ENCODE assay signal across 7 mouse cellular contexts in the genomic region with DNA sequence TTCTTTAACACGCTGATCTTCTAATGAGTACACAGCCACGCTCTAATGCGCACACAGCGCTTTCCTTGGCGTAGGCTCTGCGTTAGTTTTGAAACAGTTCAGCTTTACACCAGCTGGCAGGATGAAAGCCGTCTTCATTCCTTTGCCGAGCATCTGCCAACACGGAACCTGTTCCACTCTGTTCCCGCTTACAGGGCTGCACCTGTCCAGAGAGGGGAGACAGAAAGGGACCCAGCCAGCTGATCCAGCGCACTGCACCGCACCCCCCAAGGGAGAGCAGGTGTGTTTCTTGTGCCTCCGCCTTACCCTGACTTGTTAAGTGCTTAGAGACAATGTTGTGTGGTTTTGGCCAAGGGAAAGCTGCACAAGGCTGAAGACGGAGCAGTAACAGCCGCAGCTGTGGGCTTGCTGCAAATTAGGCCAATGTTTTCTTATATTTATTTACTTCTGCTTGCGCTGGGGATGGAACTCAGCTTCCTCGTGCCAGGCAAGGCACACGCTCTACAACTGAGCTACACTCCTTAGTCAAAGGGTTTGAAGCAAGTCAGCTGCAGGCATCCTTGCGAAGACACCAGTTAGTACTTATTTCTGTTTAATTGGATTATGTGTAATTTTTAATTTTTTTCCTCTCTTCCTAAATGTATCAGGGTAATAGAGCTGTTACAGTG. TPM values are rescaled to one million over a fixed set of nuclear protein-coding genes. Genes with fewer than 3 reads are reported as not detected.
DNase-seq lines count a peak whose midpoint lies in the region; ATAC-seq lines count a peak whose summit lies in the region.

No protein-coding gene starts in this region.

- DNase-seq in neural tube, embryonic 10.5 days (ENCODE audit: extremely low spot score, low spot score), result no peak
- DNase-seq in gastrocnemius, postnatal 10 days, result peak; percentile 42
- DNase-seq in layer of hippocampus, adult 11-12 months (ENCODE audit: low spot score), result peak; percentile 46
- no peak for DNase-seq in natural killer cell, adult 2 months (ENCODE audit: low spot score in 2 of 2)
- DNase-seq in heart, embryonic 10.5 days (ENCODE audit: low spot score), result no peak

- no peak overlapping the region for H3K4me3 ChIP-seq in neural tube, embryonic 15.5 days (replicated peaks)
- H3K4me3 ChIP-seq in midbrain, embryonic 15.5 days, result no peak overlapping the region
- H3K4me3 ChIP-seq in heart, embryonic 10.5 days, result no peak overlapping the region

- H3K27me3 ChIP-seq in neural tube, embryonic 15.5 days (replicated peaks), result no peaks in the 10 kb centered on the region
- no peaks in the 10 kb centered on the region for H3K27me3 ChIP-seq in midbrain, embryonic 15.5 days (replicated peaks)
- no peaks in the 10 kb centered on the region for H3K27me3 ChIP-seq in heart, embryonic 10.5 days (ENCODE audit: insufficient read depth, poor library complexity, severe bottlenecking)

- H3K27ac ChIP-seq in neural tube, embryonic 15.5 days (replicated peaks), result no peak overlapping the region
- H3K27ac ChIP-seq in midbrain, embryonic 15.5 days, result no peak overlapping the region
- H3K27ac ChIP-seq in heart, embryonic 10.5 days, result no peak overlapping the region

- peak overlapping the region; percentile 36 for H3K4me2 ChIP-seq in neural tube, embryonic 15.5 days
- peak overlapping the region; percentile 19; the same call in 1 of the 2 replicates for H3K4me2 ChIP-seq in midbrain, embryonic 15.5 days

- no peaks in the 10 kb centered on the region for H3K36me3 ChIP-seq in neural tube, embryonic 15.5 days
- no peaks in the 10 kb centered on the region for H3K36me3 ChIP-seq in midbrain, embryonic 15.5 days (replicated peaks)
- H3K36me3 ChIP-seq in heart, embryonic 10.5 days, result no peaks in the 10 kb centered on the region

- WGBS in neural tube, embryonic 15.5 days, result 67% methylated on average over 19 of the region's 19 CpGs
- WGBS in midbrain, embryonic 15.5 days, result 71% methylated on average over 19 of the region's 19 CpGs
- WGBS in heart, embryonic 10.5 days, result 74% methylated on average over 19 of the region's 19 CpGs

- H3K9me3 ChIP-seq in neural tube, embryonic 15.5 days (replicated peaks), result no peaks in the 10 kb centered on the region
- no peaks in the 10 kb centered on the region for H3K9me3 ChIP-seq in midbrain, embryonic 15.5 days
- H3K9me3 ChIP-seq in heart, embryonic 10.5 days, result no peaks in the 10 kb centered on the region

- no peak overlapping the region for H3K9ac ChIP-seq in neural tube, embryonic 15.5 days (replicated peaks)
- H3K9ac ChIP-seq in midbrain, embryonic 15.5 days, result no peak overlapping the region

- H3K4me1 ChIP-seq in neural tube, embryonic 15.5 days, result peaks cover 9% of the 10 kb centered on the region
- H3K4me1 ChIP-seq in midbrain, embryonic 15.5 days, result peaks cover 2% of the 10 kb centered on the region
- H3K4me1 ChIP-seq in heart, embryonic 10.5 days, result peaks cover 6% of the 10 kb centered on the region; the same call in 1 of the 2 replicates

- ATAC-seq in neural tube, embryonic 15.5 days (ENCODE audit: low FRiP score), result no peak
- no peak for ATAC-seq in midbrain, embryonic 15.5 days (replicated peaks)

RNA-seq across cellular contexts. Expression of a gene that starts 36.8 kb away (rescaled TPM):
- polyA plus RNA-seq in neural tube, embryonic 15.5 days (2015; fragmentation: Nextera tagmentation; extraction: Ambion mirVana), result 22.3 and 22.7 TPM in 2 replicates
- 10 to 100 TPM; 77.2 to 80.5 TPM for total RNA-seq in gastrocnemius, postnatal 10 days (2021)
- polyA plus RNA-seq in midbrain, embryonic 15.5 days (2015; fragmentation: Nextera tagmentation; extraction: Ambion mirVana), result 23.3 and 25.3 TPM in 2 replicates
- 14.6 and 16.0 TPM in 2 replicates for polyA plus RNA-seq in heart, embryonic 10.5 days (2016; fragmentation: Nextera tagmentation; extraction: Ambion mirVana)

Comparison
In these comparisons a context has a peak if more than half of its experiments do, and no peak if none do; other contexts are left out.
1. DNase-seq: peak in gastrocnemius, postnatal 10 days (single experiment) and layer of hippocampus, adult 11-12 months (single experiment); none in neural tube, embryonic 10.5 days (single experiment), natural killer cell, adult 2 months (0 of 2) and heart, embryonic 10.5 days (single experiment).